Mouse (Mus musculus): ENCODE measurements around the gene Guca1a.

GRCm38 (mm10) chr17:47408558-47408898 is 8.1 kb upstream of the Guca1a start:
- peak; percentile 84 for TF ChIP-seq CTCF (IDR thresholded peaks at IDR 0.05; ENCODE audit: low read depth)
- no peak for TF ChIP-seq EP300 (IDR thresholded peaks at IDR 0.05; ENCODE audit: low read depth)
